Mouse (Mus musculus): ENCODE measurements around the gene Parvb.

GRCm38 (mm10) chr15:84213162-84213739, 18.6 kb upstream of the Parvb start:
- no peak for TF ChIP-seq CTCF (IDR thresholded peaks at IDR 0.05; ENCODE audit: low read depth)
- no peak for TF ChIP-seq EP300 (IDR thresholded peaks at IDR 0.05; ENCODE audit: low read depth)
